Mouse (Mus musculus): ENCODE results near the gene Disc1. TPM values are rescaled to one million over a fixed set of nuclear protein-coding genes. Genes with fewer than 3 reads are reported as not detected.

Gene Disc1
- polyA plus RNA-seq, 2 experiments: 2.2 to 3.2 TPM

GRCm38 (mm10) chr8:125197341-125198002, 143.5 kb downstream of the Disc1 start:
- H3K27ac ChIP-seq (replicated peaks; ENCODE audit: low read depth, low read length): no peak overlapping the region
- ATAC-seq (ENCODE audit: low FRiP score, low read depth): no peak
- H3K9ac ChIP-seq (ENCODE audit: low read depth, low read length, severe bottlenecking): no peak overlapping the region
- DNase-seq (ENCODE audit: low spot score): peak; percentile 38
- no peak overlapping the region for H3K4me3 ChIP-seq (replicated peaks; ENCODE audit: low read length)
- H3K27me3 ChIP-seq (ENCODE audit: control insufficient read depth, insufficient read depth, low read length): 0 out of 2 replicates have a peak, but pooled peaks cover 3% of the 10 kb centered on the region
- no peaks in the 10 kb centered on the region for H3K36me3 ChIP-seq (ENCODE audit: control insufficient read depth, insufficient read depth, low read length)
- H3K9me3 ChIP-seq (ENCODE audit: control insufficient read depth, low read length): no peaks in the 10 kb centered on the region
- H3K4me1 ChIP-seq (ENCODE audit: control insufficient read depth, insufficient read depth, low read length): peaks cover 4% of the 10 kb centered on the region; the same call in 1 of the 2 replicates
- WGBS: 76% methylated on average over 7 of the region's 7 CpGs
- TF ChIP-seq POLR2A (IDR thresholded peaks at IDR 0.05; ENCODE audit: borderline replicate concordance, extremely low read depth, insufficient read depth, insufficient read length): no peak
- H3K4me2 ChIP-seq (replicated peaks; ENCODE audit: low read depth, low read length, severe bottlenecking): no peak overlapping the region

DNA sequence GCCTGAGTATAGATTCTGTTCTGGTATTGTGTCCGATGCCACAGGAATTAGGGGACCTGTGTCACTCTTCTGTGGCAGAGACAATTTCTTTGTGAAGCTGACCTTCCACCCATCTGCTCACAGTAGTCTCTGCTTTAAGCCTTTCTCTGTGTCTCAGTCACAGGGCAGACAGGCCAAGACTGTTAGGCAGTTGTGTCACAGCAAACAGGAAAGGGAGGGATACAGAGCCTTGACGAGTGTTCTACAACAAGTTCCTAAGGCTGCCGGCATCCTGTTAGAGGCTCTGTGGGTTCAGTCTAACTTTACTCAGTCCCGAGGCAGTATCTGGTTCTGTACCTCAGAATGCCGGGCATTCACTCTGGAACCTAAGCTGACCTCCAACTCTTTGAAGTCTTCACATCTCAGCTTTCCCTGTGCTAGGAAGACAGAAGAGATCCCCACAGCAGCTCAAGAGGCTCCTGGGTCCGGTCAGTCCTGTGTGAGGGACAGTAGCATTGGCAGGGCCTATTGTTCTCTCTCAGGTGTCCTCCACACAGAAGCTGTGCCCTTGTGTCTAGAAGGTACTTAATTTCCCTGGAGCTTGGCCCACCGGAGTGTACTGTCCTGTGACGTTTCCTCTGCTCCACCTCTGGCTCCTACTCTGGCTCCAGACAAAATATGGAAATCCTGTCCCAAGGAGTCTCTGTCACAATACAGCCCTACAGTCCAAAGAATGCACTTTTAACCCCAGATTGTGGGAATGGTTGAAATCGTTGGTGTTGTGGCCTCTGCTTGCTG, 144.6 kb downstream of the Disc1 start:
- Histone ChIP-seq H3K4me2 (replicated peaks; ENCODE audit: low read depth, low read length, severe bottlenecking) (no peak overlapping the region), H3K27me3 (ENCODE audit: control insufficient read depth, insufficient read depth, low read length) (0 out of 2 replicates have a peak, but pooled peaks cover 3% of the 10 kb centered on the region), H3K4me1 (ENCODE audit: control insufficient read depth, insufficient read depth, low read length) (peaks cover 6% of the 10 kb centered on the region; the same call in 1 of the 2 replicates), H3K9me3 (ENCODE audit: control insufficient read depth, low read length) (no peaks in the 10 kb centered on the region), H3K36me3 (ENCODE audit: control insufficient read depth, insufficient read depth, low read length) (no peaks in the 10 kb centered on the region), H3K27ac (replicated peaks; ENCODE audit: low read depth, low read length) (no peak overlapping the region), H3K9ac (ENCODE audit: low read depth, low read length, severe bottlenecking) (no peak overlapping the region), H3K4me3 (replicated peaks; ENCODE audit: low read length) (no peak overlapping the region)
- no peak for ATAC-seq (ENCODE audit: low FRiP score, low read depth)
- WGBS: 70% methylated on average over 9 of the region's 9 CpGs
- TF ChIP-seq POLR2A (IDR thresholded peaks at IDR 0.05; ENCODE audit: borderline replicate concordance, extremely low read depth, insufficient read depth, insufficient read length): no peak
- no peak for DNase-seq (ENCODE audit: low spot score)

DNA sequence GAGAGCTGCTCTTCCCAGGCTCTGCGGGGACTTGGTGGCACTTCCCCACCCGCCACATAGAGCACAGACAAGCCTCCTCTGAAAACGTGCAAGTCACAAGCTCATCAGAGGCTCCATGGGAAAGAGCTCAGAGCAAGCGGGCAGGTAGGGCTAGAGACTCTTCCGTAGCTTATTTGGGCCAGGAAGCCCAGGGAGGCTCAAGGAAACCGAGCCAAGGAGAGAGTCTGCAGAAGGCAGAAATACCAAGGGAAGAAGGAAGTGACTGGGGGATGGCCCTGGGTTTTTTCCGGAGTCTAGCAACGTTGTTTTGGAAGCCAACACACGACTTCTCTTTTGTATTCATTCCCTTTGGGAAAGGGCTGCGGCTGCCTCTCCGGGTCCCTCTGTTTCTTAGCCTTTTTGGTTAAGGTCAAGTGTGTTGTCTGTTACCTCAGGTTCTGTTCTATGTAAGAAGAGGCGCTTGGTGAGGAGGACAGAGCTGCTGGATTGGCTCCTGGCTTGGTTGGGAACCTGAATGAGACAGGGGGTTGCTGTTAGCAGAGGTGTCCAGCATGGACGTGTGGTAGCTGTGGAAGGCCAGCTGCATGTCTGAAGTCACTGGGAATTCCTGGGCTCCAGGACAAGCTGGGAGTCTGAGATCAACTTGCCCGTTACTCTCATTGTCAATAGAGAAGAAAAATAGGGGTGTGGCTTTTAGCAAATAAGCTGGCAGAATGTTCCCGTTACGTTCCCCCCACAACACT, 145.4 kb downstream of the Disc1 start:
- WGBS: 81% methylated on average over 16 of the region's 16 CpGs
- ATAC-seq (ENCODE audit: low FRiP score, low read depth) (no peak), DNase-seq (ENCODE audit: low spot score) (no peak)
- peaks cover 6% of the 10 kb centered on the region; the same call in 1 of the 2 replicates for H3K4me1 ChIP-seq (ENCODE audit: control insufficient read depth, insufficient read depth, low read length)
- H3K4me2 ChIP-seq (replicated peaks; ENCODE audit: low read depth, low read length, severe bottlenecking): no peak overlapping the region
- no peaks in the 10 kb centered on the region for H3K36me3 ChIP-seq (ENCODE audit: control insufficient read depth, insufficient read depth, low read length)
- no peak overlapping the region for H3K9ac ChIP-seq (ENCODE audit: low read depth, low read length, severe bottlenecking)
- no peak overlapping the region for H3K4me3 ChIP-seq (replicated peaks; ENCODE audit: low read length)
- no peak for TF ChIP-seq POLR2A (IDR thresholded peaks at IDR 0.05; ENCODE audit: borderline replicate concordance, extremely low read depth, insufficient read depth, insufficient read length)
- 0 out of 2 replicates have a peak overlapping the region, but pooled peaks have one; percentile 5 for H3K27ac ChIP-seq (replicated peaks; ENCODE audit: low read depth, low read length)
- H3K27me3 ChIP-seq (ENCODE audit: control insufficient read depth, insufficient read depth, low read length): 0 out of 2 replicates have a peak, but pooled peaks cover 3% of the 10 kb centered on the region
- no peaks in the 10 kb centered on the region for H3K9me3 ChIP-seq (ENCODE audit: control insufficient read depth, low read length)

GRCm38 (mm10) chr8:125200273-125200863, 146.4 kb downstream of the Disc1 start:
- Histone ChIP-seq H3K4me3 (replicated peaks; ENCODE audit: low read length) (no peak overlapping the region), H3K4me2 (replicated peaks; ENCODE audit: low read depth, low read length, severe bottlenecking) (no peak overlapping the region), H3K27me3 (ENCODE audit: control insufficient read depth, insufficient read depth, low read length) (0 out of 2 replicates have a peak, but pooled peaks cover 3% of the 10 kb centered on the region), H3K27ac (replicated peaks; ENCODE audit: low read depth, low read length) (no peak overlapping the region), H3K36me3 (ENCODE audit: control insufficient read depth, insufficient read depth, low read length) (no peaks in the 10 kb centered on the region), H3K9me3 (ENCODE audit: control insufficient read depth, low read length) (no peaks in the 10 kb centered on the region), H3K9ac (ENCODE audit: low read depth, low read length, severe bottlenecking) (no peak overlapping the region), H3K4me1 (ENCODE audit: control insufficient read depth, insufficient read depth, low read length) (peaks cover 3% of the 10 kb centered on the region; the same call in 1 of the 2 replicates)
- no peak for ATAC-seq (ENCODE audit: low FRiP score, low read depth)
- no peak for DNase-seq (ENCODE audit: low spot score)
- 81% methylated on average over 13 of the region's 13 CpGs for WGBS
- TF ChIP-seq POLR2A (IDR thresholded peaks at IDR 0.05; ENCODE audit: borderline replicate concordance, extremely low read depth, insufficient read depth, insufficient read length): no peak
